Mouse (Mus musculus) adrenal gland, adult 18-20 months (tissue): ENCODE measurements around the gene Tmc1. TPM values are rescaled to one million over a fixed set of nuclear protein-coding genes. Genes with fewer than 3 reads are reported as not detected.

ENCODE experiments used
- DNase-seq, 2 experiments: peaks; one replicate each; pipeline ENCODE4 v3.0.0; 2021 to 2022; ENCODE audit warnings: low spot score in 2 of 2
- total RNA-seq, 2 experiments: library from RNA; stranded (reverse); gene quantifications; 1 replicate in 1 of 2; 2 replicates in 1 of 2; pipeline ENCODE4 v1.2.3; 2021

Gene Tmc1
- total RNA-seq, 2 experiments from 2014 or later = 0.23 TPM; not detected in 1

DNA sequence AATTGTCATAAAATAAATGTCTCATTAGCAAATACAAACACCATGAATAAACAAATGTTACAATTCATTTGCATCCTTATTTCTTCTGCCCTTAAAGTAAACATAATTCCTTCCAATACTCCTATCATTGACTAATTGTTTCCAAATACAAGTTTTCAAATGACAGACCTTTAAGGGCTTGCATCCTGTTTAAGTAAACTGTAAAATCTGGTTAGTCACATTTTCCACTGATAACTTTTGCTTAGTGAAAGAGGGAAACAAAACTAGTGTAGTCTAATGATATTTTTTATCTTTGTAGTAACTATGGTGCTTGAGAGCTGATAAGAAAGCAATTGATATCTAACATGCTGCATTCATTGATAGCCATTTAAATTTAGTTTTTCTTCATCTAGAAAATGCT, 154.5 kb downstream of the Tmc1 start:
- DNase-seq = no peak

DNA sequence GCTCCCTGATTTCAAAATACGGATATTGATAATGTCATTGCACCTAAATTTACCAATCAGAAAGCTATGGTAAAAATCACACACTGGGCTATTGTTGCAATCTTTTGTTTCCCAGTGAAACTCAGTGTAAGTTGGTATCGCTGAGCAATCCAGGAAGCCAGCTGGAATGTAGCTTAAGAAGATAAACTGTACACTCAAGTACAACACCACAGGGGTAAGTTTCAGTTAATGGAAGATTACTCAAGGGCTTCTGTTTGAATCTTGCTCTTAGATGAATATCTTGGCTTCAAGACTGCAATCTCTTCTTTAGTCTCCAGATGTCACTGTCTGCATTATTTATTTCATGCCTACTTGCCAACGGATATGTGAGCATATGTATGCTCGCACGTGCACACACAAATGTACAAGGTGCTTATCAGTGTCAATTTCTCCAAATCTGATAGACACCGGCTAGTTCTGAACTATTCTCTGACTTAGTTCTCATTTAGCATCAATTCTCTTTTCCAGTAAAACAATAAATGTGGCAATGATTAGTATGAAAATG, 156.4 kb downstream of the Tmc1 start:
- no peak for DNase-seq

DNA sequence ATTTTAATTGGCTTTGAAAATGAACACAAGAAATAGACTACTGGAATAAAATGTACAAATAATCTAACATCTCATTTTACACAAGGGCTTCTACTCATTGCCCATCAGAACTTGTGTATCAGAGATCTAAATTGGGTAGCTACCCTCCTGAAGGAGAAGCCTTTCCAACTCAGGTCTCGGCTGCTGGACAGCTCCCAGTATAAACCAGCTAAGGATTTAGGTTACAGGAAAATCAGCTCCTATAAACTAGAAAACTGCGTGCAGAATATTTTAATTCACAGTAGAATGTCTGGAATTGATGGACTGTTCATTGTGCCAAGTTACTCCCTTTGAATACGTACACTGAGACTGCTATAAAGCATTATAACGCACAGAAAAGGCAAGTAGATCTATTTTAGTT, 158.0 kb downstream of the Tmc1 start:
- DNase-seq = no peak

DNA sequence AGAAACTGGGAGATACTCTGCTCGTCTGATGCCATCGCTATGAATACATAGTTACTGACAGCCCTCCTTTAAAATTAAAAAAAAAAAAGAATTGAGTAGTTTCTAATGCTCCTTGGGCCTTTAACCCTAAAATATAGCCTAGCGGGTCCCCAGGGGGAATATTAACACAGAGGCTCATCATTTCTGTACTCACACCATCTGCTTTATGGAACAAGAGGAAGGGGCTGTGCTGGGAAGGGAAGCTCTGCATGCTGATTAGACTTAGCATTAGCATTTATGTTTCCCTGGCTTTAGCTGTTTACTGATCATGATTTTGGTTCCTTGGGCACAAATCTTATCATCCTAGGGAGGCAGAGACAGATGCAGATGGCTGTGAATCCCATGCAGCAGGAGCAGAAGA, 159.0 kb downstream of the Tmc1 start:
- no peak for DNase-seq

DNA sequence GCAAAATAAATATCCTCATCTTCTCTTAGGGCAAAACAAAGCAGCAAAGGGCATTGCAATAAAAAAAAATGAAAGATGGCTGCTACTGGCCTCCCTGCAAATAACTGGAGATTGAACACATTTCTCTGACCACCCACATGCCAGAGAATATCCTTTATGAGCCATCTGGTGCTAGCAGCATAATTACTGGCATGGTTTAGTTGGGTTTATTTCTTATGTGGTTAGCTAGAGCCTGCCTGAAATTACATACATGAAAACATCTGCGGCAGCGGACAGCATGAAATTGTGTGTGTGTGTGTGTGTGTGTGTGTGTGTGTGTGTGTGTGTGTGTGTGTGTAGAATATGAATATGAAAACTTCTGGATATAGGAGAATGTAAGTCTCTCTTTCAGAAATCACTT, 161.2 kb downstream of the Tmc1 start:
- DNase-seq = no peak

DNA sequence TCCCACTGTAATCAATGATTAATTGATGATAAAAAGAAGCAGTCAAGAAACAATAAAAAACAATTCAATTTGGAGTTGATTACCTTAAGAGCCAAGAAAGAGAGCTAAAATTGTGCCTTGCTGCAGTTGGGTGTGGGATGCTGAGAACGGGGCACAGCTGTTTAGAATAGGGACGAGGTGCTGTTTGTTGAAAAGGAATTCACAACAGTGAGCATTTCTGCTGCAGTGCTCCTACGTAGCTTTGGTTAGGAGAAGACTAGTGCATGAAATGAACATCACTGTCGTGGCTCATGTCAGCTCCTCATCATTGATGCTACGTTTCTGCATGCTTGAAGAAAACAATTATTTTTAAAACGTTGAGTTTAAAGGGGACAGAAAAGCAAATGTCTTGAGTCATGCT, 166.7 kb downstream of the Tmc1 start:
- no peak for DNase-seq

DNA sequence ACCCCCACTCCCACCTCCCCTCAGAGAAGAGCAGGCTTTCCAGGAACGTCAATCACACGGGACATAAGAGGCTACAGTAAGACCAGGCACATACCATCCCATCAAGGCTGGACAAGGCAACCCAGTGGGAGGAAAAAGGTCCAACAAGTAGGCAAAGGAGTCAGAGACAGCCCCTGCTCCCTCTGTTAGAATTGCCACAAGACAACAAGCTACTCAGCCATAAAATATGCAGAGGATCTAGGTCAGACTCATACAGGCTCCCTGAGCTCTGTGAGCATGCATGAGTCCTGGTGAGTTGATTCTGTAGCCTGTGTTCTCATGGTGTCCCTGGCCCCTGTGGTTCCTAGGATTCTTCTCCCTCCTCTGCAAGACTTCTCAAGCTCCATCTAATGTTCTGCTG, 178.3 kb downstream of the Tmc1 start:
- DNase-seq = no peak

DNA sequence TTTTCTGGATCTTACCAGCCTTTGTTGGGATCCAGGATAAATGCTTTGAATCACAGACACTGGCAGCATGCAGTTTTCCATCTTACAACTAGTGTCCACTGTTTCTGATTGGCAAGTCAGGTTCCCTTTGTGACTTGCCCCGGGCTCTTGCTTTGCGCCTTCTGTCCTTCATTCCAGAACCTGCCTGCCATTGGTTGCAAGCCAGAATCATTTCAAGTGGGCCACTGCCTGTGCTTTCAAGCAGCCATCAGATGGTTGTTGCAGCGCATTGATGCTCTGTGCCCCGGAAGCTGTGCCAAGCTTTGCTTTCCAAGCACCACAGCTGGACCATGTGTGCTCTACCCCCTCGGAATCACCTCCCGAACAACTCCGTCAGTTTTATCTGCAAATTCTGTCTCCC, 180.1 kb downstream of the Tmc1 start:
- DNase-seq = no peak

DNA sequence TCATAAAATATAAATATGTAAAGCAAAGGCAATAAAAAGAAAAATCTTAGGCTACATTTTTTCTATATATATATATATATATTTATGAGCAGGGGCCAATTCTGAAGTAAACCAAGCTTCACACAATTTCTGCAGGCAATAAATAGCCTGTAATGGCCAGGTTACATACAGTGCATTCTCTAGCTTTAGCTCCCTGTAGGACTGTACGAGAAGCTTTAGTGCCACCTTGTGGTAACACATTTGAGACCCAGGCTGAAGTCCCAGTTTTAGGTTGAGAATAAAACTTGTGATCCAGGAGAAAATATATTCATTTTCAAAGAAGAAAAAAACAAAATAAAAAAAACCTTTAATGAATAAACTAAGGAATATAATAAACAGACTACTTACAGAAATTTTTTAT, 189.8 kb downstream of the Tmc1 start:
- peak in 1 of 2 experiments; percentile 4 for DNase-seq

DNA sequence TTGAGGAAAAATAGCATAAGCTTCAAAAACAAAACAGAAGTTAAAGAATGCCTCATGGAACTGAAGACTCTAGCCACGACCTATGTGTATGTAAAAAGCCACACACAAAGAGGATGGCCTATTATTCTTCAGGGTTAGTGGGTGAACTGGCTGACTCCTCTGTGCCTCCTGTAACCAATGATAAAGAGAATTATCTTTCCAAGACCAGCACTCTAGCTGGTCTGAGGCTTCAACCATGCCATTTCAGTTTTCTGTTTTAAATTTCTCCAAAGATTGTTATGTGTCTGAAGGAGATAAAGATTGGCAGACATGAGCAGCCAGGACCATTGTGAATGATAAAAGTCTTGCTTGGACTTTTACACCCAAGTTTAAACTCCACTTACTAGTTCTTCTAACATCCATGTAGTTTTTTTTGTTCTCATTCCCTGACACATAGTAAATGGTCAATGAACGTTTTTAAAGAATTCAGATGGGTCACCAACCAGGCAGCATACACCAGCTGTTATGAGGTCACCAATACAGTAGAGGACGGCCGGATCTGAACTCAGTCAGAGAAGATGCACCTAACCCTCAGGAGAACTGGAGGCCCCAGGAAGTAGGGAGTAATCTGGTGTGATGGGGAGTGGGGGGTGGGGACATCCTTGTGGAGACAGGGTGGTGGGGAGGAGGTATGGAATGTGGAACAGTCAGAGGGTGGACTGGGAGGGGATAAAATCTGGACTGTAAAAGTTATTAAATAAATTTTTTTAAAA, 192.2 kb downstream of the Tmc1 start:
- no peak for DNase-seq

DNA sequence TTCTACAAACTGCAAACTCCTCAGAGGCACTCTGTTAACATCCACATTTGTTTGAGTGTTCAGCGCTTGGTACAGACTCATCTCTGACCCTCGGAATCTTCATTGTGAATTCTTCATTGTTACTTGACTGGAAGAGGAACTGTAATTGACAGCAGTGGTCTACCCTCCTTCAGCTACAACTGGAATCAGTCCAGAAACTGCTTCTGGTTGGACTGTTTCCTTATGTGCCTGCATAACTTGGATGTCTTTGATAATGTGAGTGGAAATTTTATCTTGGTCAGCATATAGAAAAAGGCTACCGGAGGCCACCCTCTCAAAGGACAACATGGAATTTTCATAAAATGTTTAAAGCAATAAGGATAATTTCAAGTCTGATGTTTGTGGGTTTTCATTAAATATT, 192.9 kb downstream of the Tmc1 start:
- DNase-seq = no peak

DNA sequence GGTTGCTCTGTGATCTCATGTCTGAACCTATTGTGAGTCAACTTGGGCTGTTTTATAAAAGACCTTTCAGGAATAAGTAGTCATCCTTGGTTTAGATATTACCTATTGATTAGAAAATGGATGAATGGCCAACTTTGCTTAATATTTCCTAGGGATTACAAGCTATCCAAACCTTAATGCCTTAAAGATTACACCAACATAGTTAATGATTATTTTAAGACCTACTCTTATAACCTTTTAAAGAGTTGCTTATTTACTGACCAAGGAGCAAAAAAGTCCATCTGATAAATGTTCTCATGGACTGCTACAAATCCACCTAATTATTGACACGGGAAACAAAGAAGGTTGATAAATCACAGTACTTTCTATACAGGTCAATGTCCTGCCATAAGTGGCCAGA, 209.4 kb downstream of the Tmc1 start:
- no peak for DNase-seq

Other genes with a start within 250 kb of the Tmc1 start
- 10 to 100 TPM; 10.3 to 66.0 TPM for gene Aldh1a7, start 226.6 kb downstream of the Tmc1 start, total RNA-seq